Mouse (Mus musculus) midbrain, embryonic 16.5 days (tissue): Measurements from ENCODE around the gene Bdnf. TPM values are rescaled to one million over a fixed set of nuclear protein-coding genes. Genes with fewer than 3 reads are reported as not detected.

Source experiments
- ATAC-seq: fragments of 200-750 bp; cut with Nextera tagmentation; 2 replicates; pipeline ENCODE4 v1.8.0; 2017; ENCODE audit warnings: moderate TSS enrichment
- H3K27ac ChIP-seq: fragments of 300-500 bp; sonication (generic); 2 replicates; pipeline ENCODE4 v1.5.1; 2014; ENCODE audit warnings: mild to moderate bottlenecking, low read length, mixed read lengths
- H3K27me3 ChIP-seq: fragments of 300-500 bp; sonication (generic); 2 replicates; pipeline ENCODE4 v1.6.1; 2014; ENCODE audit warnings: low read depth, low read length, mixed read lengths; ENCODE audit not compliant: control insufficient read depth, insufficient read depth
- H3K36me3 ChIP-seq: fragments of 300-500 bp; sonication (generic); 2 replicates; pipeline ENCODE4 v1.6.1; 2014; ENCODE audit warnings: mild to moderate bottlenecking, low read length, moderate library complexity, mixed read lengths; ENCODE audit not compliant: control insufficient read depth, insufficient read depth
- H3K4me1 ChIP-seq: fragments of 300-500 bp; sonication (generic); 2 replicates; pipeline ENCODE4 v1.6.1; 2014; ENCODE audit warnings: mild to moderate bottlenecking, low read length, mixed read lengths; ENCODE audit not compliant: control insufficient read depth, insufficient read depth
- H3K4me2 ChIP-seq: fragments of 300-500 bp; sonication (generic); 2 replicates; pipeline ENCODE4 v1.6.1; 2014; ENCODE audit warnings: mild to moderate bottlenecking, low read length, mixed read lengths
- H3K4me3 ChIP-seq: fragments of 300-500 bp; sonication (generic); 2 replicates; pipeline ENCODE4 v1.5.1; 2014; ENCODE audit warnings: low read depth, mild to moderate bottlenecking, low read length, moderate library complexity, mixed read lengths
- H3K9ac ChIP-seq: fragments of 300-500 bp; sonication (generic); 2 replicates; pipeline ENCODE4 v1.6.1; 2014; ENCODE audit warnings: low read depth, low read length, mixed read lengths
- H3K9me3 ChIP-seq: fragments of 300-500 bp; sonication (generic); replicated peaks from 2 replicates; pipeline ENCODE4 v1.6.1; 2014; ENCODE audit warnings: mild to moderate bottlenecking, low read length, mixed read lengths; ENCODE audit not compliant: control insufficient read depth, poor library complexity, severe bottlenecking
- WGBS: fragments of 180-500 bp; shearing (Covaris S2); extraction: QIAGEN DNeasy Blood & Tissue Kit; methylation state at CpG from one replicate; pipeline ENCODE4 v1.1.7; 2014; 5-methylcytosine and 5-hydroxymethylcytosine counted together
- polyA plus RNA-seq: library from polyadenylated mRNA; unstranded; fragments of >200 nt; fragmentation: Nextera tagmentation; extraction: Ambion mirVana; gene quantifications from 2 replicates; pipeline ENCODE4 v1.2.1, GENCODE M21; 2015

Bdnf gene
- polyA plus RNA-seq, 1 experiment from 2014 or later = 9.3 TPM

DNA sequence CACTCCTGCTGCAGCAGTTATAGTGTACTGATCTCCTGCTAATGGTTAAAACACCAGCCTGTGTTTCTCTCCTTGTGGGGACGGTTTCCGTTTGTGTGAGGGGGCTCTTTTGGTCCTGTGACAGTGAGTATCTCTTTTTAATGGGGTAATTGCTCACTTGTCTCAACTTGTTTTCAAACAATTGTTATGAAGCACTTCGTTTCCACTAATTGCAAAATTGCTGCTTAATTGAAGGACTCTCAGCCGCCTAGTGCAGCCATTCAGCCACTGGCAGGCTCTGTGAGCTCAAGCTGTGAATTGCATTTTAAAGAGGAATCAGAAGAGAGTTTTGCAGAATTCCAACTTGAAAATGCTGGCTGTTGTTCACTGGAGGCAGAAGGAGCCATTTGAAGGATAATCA lies 22.7 kb downstream of the Bdnf start:
- peak overlapping the region; percentile 14 for H3K4me3 ChIP-seq
- H3K27me3 ChIP-seq = 0 out of 2 replicates have a peak, but pooled peaks cover 4% of the 10 kb centered on the region
- H3K4me2 ChIP-seq = peak overlapping the region; percentile 37
- no peaks in the 10 kb centered on the region for H3K9me3 ChIP-seq
- WGBS = 3% methylated on average over 4 of the region's 4 CpGs
- no peaks in the 10 kb centered on the region for H3K36me3 ChIP-seq
- ATAC-seq = no peak
- peaks cover 15% of the 10 kb centered on the region for H3K4me1 ChIP-seq
- H3K27ac ChIP-seq = no peak overlapping the region
- no peak overlapping the region for H3K9ac ChIP-seq

GRCm38 (mm10) chr2:109700291-109700690 lies 25.8 kb downstream of the Bdnf start:
- Histone ChIP-seq H3K4me2 (no peak overlapping the region), H3K9ac (no peak overlapping the region), H3K9me3 (no peaks in the 10 kb centered on the region), H3K27me3 (no peaks in the 10 kb centered on the region), H3K27ac (no peak overlapping the region), H3K4me3 (no peak overlapping the region), H3K4me1 (0 out of 2 replicates have a peak, but pooled peaks cover 2% of the 10 kb centered on the region), H3K36me3 (no peaks in the 10 kb centered on the region)
- ATAC-seq = no peak
- WGBS = 86% methylated on average over 5 of the region's 5 CpGs

DNA sequence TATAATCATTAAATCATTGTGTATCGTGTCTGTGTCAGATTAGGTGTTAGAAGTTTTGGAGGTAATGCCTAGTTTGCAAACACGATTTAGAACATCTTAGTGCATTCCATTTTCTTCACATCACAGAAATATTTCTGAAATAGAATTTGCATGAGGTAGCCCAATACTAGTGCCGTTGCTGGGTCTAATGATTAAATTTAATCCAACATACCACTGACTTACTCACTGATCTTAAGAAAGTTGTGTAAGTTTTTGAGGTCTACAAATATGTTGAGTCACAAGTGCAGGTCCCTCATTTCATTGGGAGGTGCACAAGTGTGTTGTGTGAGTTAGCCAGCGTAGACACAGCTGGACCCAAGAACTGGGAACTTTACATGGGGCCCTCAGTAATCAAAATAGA lies 29.1 kb downstream of the Bdnf start:
- Histone ChIP-seq H3K27me3 (no peaks in the 10 kb centered on the region), H3K27ac (no peak overlapping the region), H3K9me3 (no peaks in the 10 kb centered on the region), H3K4me2 (no peak overlapping the region), H3K4me1 (no peaks in the 10 kb centered on the region), H3K4me3 (no peak overlapping the region), H3K9ac (no peak overlapping the region), H3K36me3 (no peaks in the 10 kb centered on the region)
- ATAC-seq = no peak
- WGBS = 89% methylated on average over 4 of the region's 4 CpGs

DNA sequence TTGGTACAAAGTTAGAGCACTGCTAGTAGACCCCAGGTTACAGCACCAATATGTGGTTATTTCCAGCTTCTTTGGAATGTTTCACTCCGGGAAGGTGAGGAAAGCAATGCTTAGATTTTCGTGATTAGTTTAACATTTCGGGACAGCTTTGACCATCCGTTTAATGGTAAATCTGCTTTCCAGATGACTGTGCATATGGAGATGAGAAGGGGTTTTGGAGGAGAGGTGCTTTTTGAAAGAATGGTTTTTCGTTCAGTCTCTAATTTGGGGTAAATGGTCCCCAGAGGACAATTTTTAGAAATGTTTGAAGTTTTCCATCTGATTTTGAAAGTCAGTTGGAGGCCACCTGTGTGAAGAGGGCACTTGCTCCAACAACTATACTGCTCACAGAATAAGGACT lies 29.6 kb downstream of the Bdnf start:
- ATAC-seq = no peak
- no peak overlapping the region for H3K4me2 ChIP-seq
- H3K4me3 ChIP-seq = no peak overlapping the region
- no peaks in the 10 kb centered on the region for H3K9me3 ChIP-seq
- H3K27me3 ChIP-seq = no peaks in the 10 kb centered on the region
- no peaks in the 10 kb centered on the region for H3K36me3 ChIP-seq
- H3K9ac ChIP-seq = no peak overlapping the region
- no peak overlapping the region for H3K27ac ChIP-seq
- no peaks in the 10 kb centered on the region for H3K4me1 ChIP-seq
- WGBS = 92% methylated on average over 5 of the region's 5 CpGs

DNA sequence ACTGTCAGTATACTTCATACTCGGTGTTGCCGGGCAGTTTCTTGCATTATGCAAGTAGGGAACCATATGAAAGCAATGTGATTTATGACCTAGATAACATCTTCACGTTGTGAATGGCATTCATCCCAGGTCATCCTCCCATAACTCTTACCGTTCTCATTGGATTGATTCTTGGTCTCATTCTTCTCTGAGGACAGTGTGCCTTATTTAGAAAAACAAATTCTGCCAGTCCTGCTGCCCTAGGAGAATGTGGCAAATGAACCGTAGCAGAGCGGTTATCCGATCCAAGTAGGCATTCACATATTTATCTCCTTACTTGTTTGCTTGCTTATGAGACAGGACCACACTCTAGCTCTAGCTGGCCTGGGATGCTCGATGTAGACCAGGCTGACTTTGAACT lies 32.0 kb downstream of the Bdnf start:
- ATAC-seq = no peak
- no peak overlapping the region for H3K9ac ChIP-seq
- H3K27ac ChIP-seq = no peak overlapping the region
- WGBS = 77% methylated on average over 8 of the region's 8 CpGs
- no peaks in the 10 kb centered on the region for H3K27me3 ChIP-seq
- H3K4me1 ChIP-seq = no peaks in the 10 kb centered on the region
- no peaks in the 10 kb centered on the region for H3K9me3 ChIP-seq
- H3K4me2 ChIP-seq = no peak overlapping the region
- no peak overlapping the region for H3K4me3 ChIP-seq
- H3K36me3 ChIP-seq = no peaks in the 10 kb centered on the region

DNA sequence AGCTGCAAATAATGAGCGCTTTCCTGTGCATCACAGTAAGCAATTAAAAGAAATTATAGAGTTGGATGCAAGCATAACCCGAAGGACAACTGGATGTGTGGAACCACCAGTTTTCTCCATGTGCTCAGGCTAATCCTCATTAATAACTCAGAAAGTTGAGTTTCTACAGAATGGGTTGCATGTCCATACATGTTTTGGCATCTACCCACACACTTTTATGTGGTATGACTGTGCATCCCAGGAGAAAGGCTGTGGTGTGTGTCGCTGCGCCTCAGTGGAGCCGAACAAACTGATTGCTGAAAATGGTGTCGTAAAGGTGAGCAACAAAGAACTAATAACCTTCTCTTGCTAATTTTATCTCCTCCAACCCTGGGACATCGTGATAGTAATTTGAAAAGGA lies 34.8 kb downstream of the Bdnf start:
- no peaks in the 10 kb centered on the region for H3K4me1 ChIP-seq
- no peak overlapping the region for H3K9ac ChIP-seq
- H3K9me3 ChIP-seq = no peaks in the 10 kb centered on the region
- H3K4me2 ChIP-seq = no peak overlapping the region
- WGBS = 87% methylated on average over 7 of the region's 7 CpGs
- H3K27me3 ChIP-seq = no peaks in the 10 kb centered on the region
- ATAC-seq = no peak
- H3K27ac ChIP-seq = no peak overlapping the region
- no peak overlapping the region for H3K4me3 ChIP-seq
- no peaks in the 10 kb centered on the region for H3K36me3 ChIP-seq

DNA sequence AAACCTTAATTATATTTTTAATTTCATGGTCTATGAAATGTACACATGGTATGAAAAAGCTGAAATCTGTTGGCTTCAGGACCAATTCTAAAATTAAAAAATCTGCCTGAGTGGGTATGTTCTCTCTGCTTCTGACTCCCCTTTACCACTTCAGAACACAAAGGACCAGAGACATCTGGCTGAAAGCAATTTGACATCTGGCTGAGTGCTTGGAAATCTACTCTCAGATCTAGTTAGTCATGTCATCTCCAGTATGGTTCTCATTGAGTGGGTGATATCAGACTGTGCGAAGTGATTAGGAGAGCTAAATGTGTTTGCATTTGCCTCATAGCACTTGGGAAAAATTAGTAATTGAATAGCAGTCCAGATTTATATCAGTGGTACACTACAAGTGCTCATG lies 36.5 kb downstream of the Bdnf start:
- H3K27me3 ChIP-seq = no peaks in the 10 kb centered on the region
- no peak overlapping the region for H3K9ac ChIP-seq
- no peak overlapping the region for H3K4me3 ChIP-seq
- 93% methylated on average over 1 of the region's 1 CpGs for WGBS
- no peaks in the 10 kb centered on the region for H3K36me3 ChIP-seq
- ATAC-seq = no peak
- no peaks in the 10 kb centered on the region for H3K4me1 ChIP-seq
- H3K9me3 ChIP-seq = no peaks in the 10 kb centered on the region
- no peak overlapping the region for H3K27ac ChIP-seq
- no peak overlapping the region for H3K4me2 ChIP-seq

DNA sequence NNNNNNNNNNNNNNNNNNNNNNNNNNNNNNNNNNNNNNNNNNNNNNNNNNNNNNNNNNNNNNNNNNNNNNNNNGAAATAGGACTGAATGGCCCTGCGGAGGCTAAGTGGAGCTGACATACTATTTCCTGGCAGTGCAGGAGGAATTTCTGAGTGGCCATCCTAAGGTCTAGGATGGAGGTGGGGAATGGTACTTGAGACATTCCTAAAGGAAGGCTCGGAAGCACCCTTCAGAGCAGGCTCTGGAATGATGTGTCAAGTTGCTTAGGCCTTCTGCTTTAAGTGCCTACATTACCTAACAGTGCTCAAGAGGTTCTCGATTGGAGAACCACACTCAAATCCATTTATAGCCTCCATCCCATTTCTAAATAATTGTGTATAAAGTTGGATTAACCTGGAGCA lies 50.8 kb downstream of the Bdnf start:
- no peak overlapping the region for H3K4me3 ChIP-seq
- peaks cover 4% of the 10 kb centered on the region for H3K36me3 ChIP-seq
- ATAC-seq = no peak
- no peak overlapping the region for H3K4me2 ChIP-seq
- H3K9me3 ChIP-seq = peaks cover 3% of the 10 kb centered on the region; the same call in 1 of the 2 replicates
- H3K4me1 ChIP-seq = peaks cover 2% of the 10 kb centered on the region; the same call in 1 of the 2 replicates
- no peaks in the 10 kb centered on the region for H3K27me3 ChIP-seq
- 93% methylated on average over 3 of the region's 3 CpGs for WGBS
- no peak overlapping the region for H3K9ac ChIP-seq
- no peak overlapping the region for H3K27ac ChIP-seq

DNA sequence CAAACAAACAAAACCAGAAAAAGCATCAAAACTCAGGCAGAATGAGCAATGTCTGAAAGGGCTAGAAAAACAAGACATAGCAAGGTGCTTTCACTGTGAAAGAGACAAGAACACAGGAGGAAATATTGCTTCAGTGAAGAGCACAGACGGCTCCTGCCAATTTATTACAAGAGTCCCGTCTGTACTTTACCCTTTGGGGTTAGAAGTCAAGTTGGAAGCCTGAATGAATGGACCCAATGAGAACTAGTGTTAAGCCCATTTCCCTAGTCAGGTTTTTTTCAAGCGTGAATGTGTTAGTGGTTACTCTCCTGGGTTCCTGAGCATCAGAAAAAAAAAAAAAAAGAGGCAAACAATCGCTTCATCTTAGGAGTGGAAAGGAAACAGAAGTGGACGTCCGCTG lies 51.3 kb downstream of the Bdnf start:
- ATAC-seq = no peak
- H3K4me2 ChIP-seq = no peak overlapping the region
- 75% methylated on average over 6 of the region's 6 CpGs for WGBS
- no peaks in the 10 kb centered on the region for H3K27me3 ChIP-seq
- no peak overlapping the region for H3K27ac ChIP-seq
- peaks cover 4% of the 10 kb centered on the region for H3K36me3 ChIP-seq
- no peak overlapping the region for H3K4me3 ChIP-seq
- peaks cover 3% of the 10 kb centered on the region; the same call in 1 of the 2 replicates for H3K9me3 ChIP-seq
- H3K4me1 ChIP-seq = peaks cover 2% of the 10 kb centered on the region; the same call in 1 of the 2 replicates
- H3K9ac ChIP-seq = no peak overlapping the region

DNA sequence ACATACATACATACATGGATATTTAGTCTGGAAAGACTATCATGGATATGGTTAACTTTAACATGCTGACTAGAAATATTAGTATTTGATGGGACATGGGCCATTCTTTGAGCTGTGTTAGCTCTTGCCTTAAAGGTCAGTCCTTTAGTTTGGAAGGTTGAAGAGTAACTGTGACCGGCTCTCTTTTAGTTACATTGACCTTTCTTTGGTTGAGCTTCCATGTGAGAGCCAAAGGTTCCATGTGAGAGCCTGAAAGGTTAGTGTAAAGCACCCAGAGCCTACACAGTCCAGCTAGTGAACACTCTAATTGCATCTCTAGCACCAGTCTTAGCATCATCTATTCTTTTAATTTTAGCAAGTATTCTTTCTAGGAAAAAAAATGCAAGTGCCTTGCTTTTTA lies 54.7 kb downstream of the Bdnf start:
- 91% methylated on average over 1 of the region's 1 CpGs for WGBS
- Histone ChIP-seq H3K36me3 (no peaks in the 10 kb centered on the region), H3K4me1 (no peaks in the 10 kb centered on the region), H3K27ac (no peak overlapping the region), H3K4me3 (no peak overlapping the region), H3K9ac (no peak overlapping the region), H3K27me3 (no peaks in the 10 kb centered on the region), H3K9me3 (no peaks in the 10 kb centered on the region), H3K4me2 (no peak overlapping the region)
- no peak for ATAC-seq
